Comparison of ENCODE assay signal across 31 mouse cellular contexts in genomic region chr5:103405921-103406320, GRCm38 (mm10). TPM values are rescaled to one million over a fixed set of nuclear protein-coding genes. Genes with fewer than 3 reads are reported as not detected.
A peak's percentile ranks its signal among the peaks of the same experiment; 100 is the strongest.
DNase-seq lines count a peak whose midpoint lies in the region; ATAC-seq and TF ChIP-seq lines count a peak whose summit lies in the region.
"Had no signal": no experiment of that assay in that cellular context is flagged by ENCODE, and none has a peak within 500 bp of the region (broad histone marks: within the 10 kb centered on the region; RNA-seq: fewer than 3 reads in every experiment).

No protein-coding gene starts in this region.

- no peaks in the 10 kb centered on the region for H3K4me1 ChIP-seq in forebrain, postnatal 0 days (ENCODE audit: insufficient read depth)
- H3K4me1 ChIP-seq in forebrain, embryonic 16.5 days (replicated peaks; ENCODE audit: control insufficient read depth, insufficient read depth, low read length), result peaks cover 7% of the 10 kb centered on the region; the same call in 1 of the 2 replicates
- 0 out of 2 replicates have a peak, but pooled peaks cover 6% of the 10 kb centered on the region for H3K4me1 ChIP-seq in kidney, embryonic 14.5 days (ENCODE audit: control insufficient read depth, insufficient read depth, low read length)
- H3K4me1 ChIP-seq: embryonic facial prominence, embryonic 13.5 days; limb, embryonic 10.5 days; liver, embryonic 15.5 days; neural tube, embryonic 15.5 days had no signal

- no peak overlapping the region for H3K9ac ChIP-seq in forebrain, postnatal 0 days
- no peak overlapping the region for H3K9ac ChIP-seq in forebrain, embryonic 16.5 days (replicated peaks; ENCODE audit: low read depth, low read length)
- H3K9ac ChIP-seq in kidney, embryonic 14.5 days (ENCODE audit: low read depth, low read length), result no peak overlapping the region
- H3K9ac ChIP-seq: embryonic facial prominence, embryonic 13.5 days; forebrain, embryonic 13.5 days; heart, embryonic 13.5 days; hindbrain, embryonic 13.5 days; liver, embryonic 15.5 days; neural tube, embryonic 15.5 days had no signal

- 33% methylated on average over 2 of the region's 2 CpGs for WGBS in forebrain, postnatal 0 days
- WGBS in forebrain, embryonic 16.5 days, result 51% methylated on average over 2 of the region's 2 CpGs
- WGBS in kidney, embryonic 14.5 days, result 44% methylated on average over 2 of the region's 2 CpGs

- no peak overlapping the region for H3K4me2 ChIP-seq in forebrain, postnatal 0 days (ENCODE audit: low read depth)
- no peak overlapping the region for H3K4me2 ChIP-seq in forebrain, embryonic 16.5 days (ENCODE audit: low read length)
- no peak overlapping the region for H3K4me2 ChIP-seq in kidney, embryonic 14.5 days (replicated peaks; ENCODE audit: low read depth, low read length)
- H3K4me2 ChIP-seq: embryonic facial prominence, embryonic 13.5 days; forebrain, embryonic 13.5 days; heart, embryonic 13.5 days; hindbrain, embryonic 13.5 days; liver, embryonic 15.5 days; neural tube, embryonic 15.5 days had no signal

- H3K27me3 ChIP-seq in forebrain, postnatal 0 days (ENCODE audit: insufficient read depth, low read length), result no peaks in the 10 kb centered on the region
- no peaks in the 10 kb centered on the region for H3K27me3 ChIP-seq in forebrain, embryonic 16.5 days (replicated peaks; ENCODE audit: control insufficient read depth, insufficient read depth, low read length)
- no peaks in the 10 kb centered on the region for H3K27me3 ChIP-seq in kidney, embryonic 14.5 days (ENCODE audit: control insufficient read depth, insufficient read depth, low read length)
- H3K27me3 ChIP-seq: embryonic facial prominence, embryonic 13.5 days; forebrain, embryonic 13.5 days; heart, embryonic 13.5 days; hindbrain, embryonic 13.5 days; liver, embryonic 15.5 days; neural tube, embryonic 15.5 days had no signal

- no peak for ATAC-seq in forebrain, postnatal 0 days
- no peak for ATAC-seq in forebrain, embryonic 16.5 days
- no peak for ATAC-seq in kidney, embryonic 14.5 days (ENCODE audit: low FRiP score, low TSS enrichment)
- ATAC-seq: CD4-positive, CD25-positive, alpha-beta regulatory T cell, adult 4 months; forebrain, embryonic 13.5 days; inflammation-experienced regulatory T-cells, adult 6 months had no signal

- no peak overlapping the region for H3K4me3 ChIP-seq in forebrain, postnatal 0 days (ENCODE audit: low read depth, low read length)
- no peak overlapping the region for H3K4me3 ChIP-seq in forebrain, embryonic 16.5 days (replicated peaks; ENCODE audit: low read length)
- H3K4me3 ChIP-seq in kidney, embryonic 14.5 days (ENCODE audit: low read length), result no peak overlapping the region
- H3K4me3 ChIP-seq: embryonic facial prominence, embryonic 13.5 days; erythroblast, embryonic 14.5 days; forebrain, embryonic 13.5 days; heart, adult 2 months; heart, embryonic 13.5 days; hindbrain, embryonic 13.5 days; limb, embryonic 10.5 days; liver, embryonic 15.5 days; midbrain, embryonic 10.5 days; neural tube, embryonic 15.5 days had no signal

- no peak overlapping the region for H3K27ac ChIP-seq in forebrain, postnatal 0 days (ENCODE audit: low read depth, low read length)
- H3K27ac ChIP-seq in forebrain, embryonic 16.5 days (ENCODE audit: low read length), result no peak overlapping the region
- H3K27ac ChIP-seq in kidney, embryonic 14.5 days (ENCODE audit: low read depth, low read length), result no peak overlapping the region
- H3K27ac ChIP-seq: embryonic facial prominence, embryonic 13.5 days; forebrain, embryonic 13.5 days; heart, adult 2 months; heart, embryonic 13.5 days; hindbrain, embryonic 13.5 days; limb, embryonic 10.5 days; liver, embryonic 15.5 days; macrophage; midbrain, embryonic 10.5 days; neural tube, embryonic 15.5 days had no signal

- TF ChIP-seq CTCF in forebrain, postnatal 0 days (IDR thresholded peaks at IDR 0.05; ENCODE audit: low read depth), result no peak

- H3K9me3 ChIP-seq in forebrain, postnatal 0 days (ENCODE audit: low read length), result no peaks in the 10 kb centered on the region
- no peaks in the 10 kb centered on the region for H3K9me3 ChIP-seq in forebrain, embryonic 16.5 days (ENCODE audit: control insufficient read depth, low read length)
- no peaks in the 10 kb centered on the region for H3K9me3 ChIP-seq in kidney, embryonic 14.5 days (ENCODE audit: control insufficient read depth, low read length)
- H3K9me3 ChIP-seq: embryonic facial prominence, embryonic 13.5 days; forebrain, embryonic 13.5 days; heart, embryonic 13.5 days; hindbrain, embryonic 13.5 days; limb, embryonic 10.5 days; liver, embryonic 15.5 days; midbrain, embryonic 10.5 days; neural tube, embryonic 15.5 days had no signal

- DNase-seq in forebrain, postnatal 0 days, result peak; percentile 28
- DNase-seq in kidney, postnatal 14 days, result peak; percentile 44
- DNase-seq in lung, postnatal 10 days, result peak; percentile 47
- no peak for DNase-seq in lung, postnatal 14 days
- DNase-seq in brain, adult 2 months (ENCODE audit: low read depth, low spot score), result peak; percentile 50
- no peak for DNase-seq in adrenal gland, adult 18-20 months (ENCODE audit: low spot score in 2 of 2)
- DNase-seq: adrenal gland, postnatal 25 days; cerebellum, adult 11-12 months; cerebellum, postnatal 25 days; embryo, embryonic 11 days; gastrocnemius, postnatal 25 days; heart, adult 2 months; heart, postnatal 14 days; kidney, adult 18-20 months; liver; thymus, adult 18-20 months; thymus, postnatal 36 days had no signal

- H3K36me3 ChIP-seq in forebrain, postnatal 0 days (ENCODE audit: insufficient read depth), result no peaks in the 10 kb centered on the region
- no peaks in the 10 kb centered on the region for H3K36me3 ChIP-seq in forebrain, embryonic 16.5 days (ENCODE audit: control insufficient read depth, insufficient read depth)
- no peaks in the 10 kb centered on the region for H3K36me3 ChIP-seq in kidney, embryonic 14.5 days (ENCODE audit: control insufficient read depth, insufficient read depth, low read length)
- H3K36me3 ChIP-seq: embryonic facial prominence, embryonic 13.5 days; heart, embryonic 13.5 days; hindbrain, embryonic 13.5 days; limb, embryonic 10.5 days; liver, embryonic 15.5 days; midbrain, embryonic 10.5 days; neural tube, embryonic 15.5 days had no signal

RNA-seq across cellular contexts. Expression of gene Ptpn13, which starts 19.1 kb away (rescaled TPM):
- total RNA-seq in forebrain, postnatal 0 days (2014; rRNA removed), result 7.8 and 16.2 TPM in 2 replicates
- 1.1 and 1.8 TPM in 2 replicates for polyA plus RNA-seq in forebrain, postnatal 0 days (2015; fragmentation: Nextera tagmentation; extraction: Ambion mirVana)
- polyA plus RNA-seq in forebrain, embryonic 16.5 days (2015; fragmentation: Nextera tagmentation; extraction: Ambion mirVana), result 4.1 and 4.8 TPM in 2 replicates
- polyA plus RNA-seq in kidney, embryonic 14.5 days (2014; fragmentation: Nextera tagmentation; extraction: Ambion mirVana), result 21.9 and 42.5 TPM in 2 replicates
- total RNA-seq in adrenal gland, adult 18-20 months (2021), result 10 to 100 TPM; 20.9 to 36.1 TPM
- polyA plus RNA-seq: macrophage had no signal

Comparison
In these comparisons a context has a peak if more than half of its experiments do, and no peak if none do; other contexts are left out.
1. DNase-seq: peak in forebrain, postnatal 0 days (single experiment), kidney, postnatal 14 days (single experiment), lung, postnatal 10 days (single experiment) and brain, adult 2 months (single experiment); none in lung, postnatal 14 days (single experiment) and adrenal gland, adult 18-20 months (0 of 2).